Mouse (Mus musculus) forebrain, embryonic 13.5 days (tissue): ENCODE results near the gene Ciart. TPM values are rescaled to one million over a fixed set of nuclear protein-coding genes. Genes with fewer than 3 reads are reported as not detected.
"Not testable (repeated sequence)": the region's sequence is repeated elsewhere in the genome, so short reads cannot be mapped to it uniquely, and the experiment has no call there.

Experiments used
- ATAC-seq: fragments of 200-750 bp; cut with Nextera tagmentation; 2 replicates; pipeline ENCODE4 v1.8.0; 2017
- H3K27ac ChIP-seq: fragments of 300-500 bp; sonication (generic); 2 replicates; pipeline ENCODE4 v1.5.1; 2015; ENCODE audit warnings: inconsistent platforms, mild to moderate bottlenecking, moderate library complexity
- H3K27me3 ChIP-seq: fragments of 300-500 bp; sonication (generic); 2 replicates; pipeline ENCODE4 v1.6.1; 2015; ENCODE audit warnings: mild to moderate bottlenecking, inconsistent platforms
- H3K36me3 ChIP-seq: fragments of 300-500 bp; sonication (generic); 2 replicates; pipeline ENCODE4 v1.6.1; 2015; ENCODE audit warnings: mild to moderate bottlenecking, inconsistent platforms; ENCODE audit not compliant: poor library complexity, severe bottlenecking
- H3K4me1 ChIP-seq: fragments of 300-500 bp; sonication (generic); 2 replicates; pipeline ENCODE4 v1.6.1; 2015; ENCODE audit warnings: inconsistent platforms
- H3K4me2 ChIP-seq: fragments of 300-500 bp; sonication (generic); 2 replicates; pipeline ENCODE4 v1.6.1; 2015; ENCODE audit warnings: inconsistent platforms, mild to moderate bottlenecking, moderate library complexity
- H3K4me3 ChIP-seq: fragments of 300-500 bp; sonication (generic); 2 replicates; pipeline ENCODE4 v1.5.1; 2015; ENCODE audit warnings: mild to moderate bottlenecking, inconsistent platforms
- H3K9ac ChIP-seq: fragments of 300-500 bp; sonication (generic); 2 replicates; pipeline ENCODE4 v1.6.1; 2015; ENCODE audit warnings: mild to moderate bottlenecking, inconsistent platforms
- H3K9me3 ChIP-seq: fragments of 300-500 bp; sonication (generic); replicated peaks from 2 replicates; pipeline ENCODE4 v1.6.1; 2016; ENCODE audit warnings: inconsistent platforms
- WGBS: fragments of 180-500 bp; shearing (Covaris S2); methylation state at CpG from one replicate; pipeline ENCODE4 v1.1.7; 2015; 5-methylcytosine and 5-hydroxymethylcytosine counted together
- polyA plus RNA-seq: library from polyadenylated mRNA; unstranded; fragments of >200 nt; fragmentation: Nextera tagmentation; extraction: Ambion mirVana; gene quantifications from 2 replicates; pipeline ENCODE4 v1.2.1, GENCODE M21; 2015

The Ciart gene
- 5.2 and 5.4 TPM in 2 replicates for polyA plus RNA-seq

GRCm38 (mm10) chr3:95881979-95882815 is at the start of gene Ciart:
Gene Ciart, minus strand, starts transcription at chr3:95882251.
- Histone ChIP-seq H3K4me2 (peak within 1 kb of the TSS; percentile 99), H3K4me3 (peak within 1 kb of the TSS; percentile 53), H3K9ac (peak within 1 kb of the TSS; percentile 62), H3K27ac (no peak within 1 kb of the TSS), H3K27me3 (0 out of 2 replicates have a peak, but pooled peaks cover 4% of the 10 kb centered on the region), H3K9me3 (no peaks in the 10 kb centered on the region), H3K36me3 (no peaks in the 10 kb centered on the region), H3K4me1 (peaks cover 19% of the 10 kb centered on the region)
- peak; percentile 100 for ATAC-seq
- under 1% methylated on average over 65 of the region's 66 CpGs for WGBS

GRCm38 (mm10) chr3:95931471-95931870 is 49.4 kb upstream of the Ciart start:
- no peak for ATAC-seq
- H3K4me2 ChIP-seq, result peak overlapping the region; percentile 74
- H3K4me1 ChIP-seq, result peaks cover 23% of the 10 kb centered on the region
- H3K27ac ChIP-seq, result no peak overlapping the region
- H3K27me3 ChIP-seq, result no peaks in the 10 kb centered on the region
- H3K9me3 ChIP-seq, result no peaks in the 10 kb centered on the region
- peak overlapping the region; percentile 5; the same call in 1 of the 2 replicates for H3K9ac ChIP-seq
- 86% methylated on average over 1 of the region's 1 CpGs for WGBS
- H3K4me3 ChIP-seq, result 0 out of 2 replicates have a peak overlapping the region, but pooled peaks have one; percentile 96
- peaks cover 27% of the 10 kb centered on the region for H3K36me3 ChIP-seq

GRCm38 (mm10) chr3:95930471-95930789 is 48.4 kb upstream of the Ciart start:
- Histone ChIP-seq H3K27me3 (no peaks in the 10 kb centered on the region), H3K9me3 (no peaks in the 10 kb centered on the region), H3K4me2 (peak overlapping the region; percentile 74), H3K27ac (peak overlapping the region; percentile 90), H3K4me3 (peak overlapping the region; percentile 96), H3K36me3 (peaks cover 23% of the 10 kb centered on the region), H3K4me1 (peaks cover 23% of the 10 kb centered on the region), H3K9ac (peak overlapping the region; percentile 97)
- ATAC-seq, result no peak
- WGBS, result 3% methylated on average over 5 of the region's 5 CpGs

GRCm38 (mm10) chr3:95929581-95930470 is 47.8 kb upstream of the Ciart start:
- no peaks in the 10 kb centered on the region for H3K27me3 ChIP-seq
- WGBS, result under 1% methylated on average over 105 of the region's 105 CpGs
- peak overlapping the region; percentile 90 for H3K27ac ChIP-seq
- H3K36me3 ChIP-seq, result peaks cover 17% of the 10 kb centered on the region
- ATAC-seq, result peak; percentile 57
- peak overlapping the region; percentile 74 for H3K4me2 ChIP-seq
- H3K9me3 ChIP-seq, result no peaks in the 10 kb centered on the region
- H3K4me1 ChIP-seq, result peaks cover 23% of the 10 kb centered on the region
- H3K9ac ChIP-seq, result peak overlapping the region; percentile 97
- peak overlapping the region; percentile 96 for H3K4me3 ChIP-seq

GRCm38 (mm10) chr3:95928658-95929503 is 46.8 kb upstream of the Ciart start, which contains the start of gene Anp32e:
Gene Anp32e, plus strand, starts transcription at chr3:95929246.
- no peaks in the 10 kb centered on the region for H3K9me3 ChIP-seq
- H3K4me1 ChIP-seq, result peaks cover 23% of the 10 kb centered on the region
- H3K9ac ChIP-seq, result peak within 1 kb of the TSS; percentile 97
- H3K27ac ChIP-seq, result peak within 1 kb of the TSS; percentile 90
- peak within 1 kb of the TSS; percentile 74 for H3K4me2 ChIP-seq
- peak; percentile 100 for ATAC-seq
- H3K4me3 ChIP-seq, result peak within 1 kb of the TSS; percentile 96
- H3K27me3 ChIP-seq, result no peaks in the 10 kb centered on the region
- under 1% methylated on average over 49 of the region's 49 CpGs for WGBS
- H3K36me3 ChIP-seq, result peaks cover 8% of the 10 kb centered on the region

GRCm38 (mm10) chr3:95928261-95928657 is 46.2 kb upstream of the Ciart start:
- 73% methylated on average over 6 of the region's 6 CpGs for WGBS
- Histone ChIP-seq H3K4me2 (peak overlapping the region; percentile 64), H3K9ac (peak overlapping the region; percentile 56), H3K4me3 (peak overlapping the region; percentile 41), H3K4me1 (peaks cover 23% of the 10 kb centered on the region), H3K36me3 (peaks cover 2% of the 10 kb centered on the region; the same call in 1 of the 2 replicates), H3K9me3 (no peaks in the 10 kb centered on the region), H3K27me3 (no peaks in the 10 kb centered on the region), H3K27ac (peak overlapping the region; percentile 80; the same call in 1 of the 2 replicates)
- ATAC-seq, result no peak

- 86% methylated on average over 5 of the region's 5 CpGs for WGBS
- Histone ChIP-seq H3K4me3 (no peak overlapping the region), H3K36me3 (no peaks in the 10 kb centered on the region), H3K27ac (no peak overlapping the region), H3K9me3 (no peaks in the 10 kb centered on the region), H3K9ac (no peak overlapping the region), H3K4me1 (no peaks in the 10 kb centered on the region), H3K27me3 (no peaks in the 10 kb centered on the region), H3K4me2 (no peak overlapping the region)
- ATAC-seq, result no peak
Measured at GRCm38 (mm10) chr3:95925087-95925486, 43.0 kb upstream of the Ciart start.

- no peaks in the 10 kb centered on the region for H3K36me3 ChIP-seq
- H3K4me1 ChIP-seq, result no peaks in the 10 kb centered on the region
- no peak overlapping the region for H3K27ac ChIP-seq
- H3K4me2 ChIP-seq, result no peak overlapping the region
- H3K9me3 ChIP-seq, result no peaks in the 10 kb centered on the region
- no peaks in the 10 kb centered on the region for H3K27me3 ChIP-seq
- no peak overlapping the region for H3K9ac ChIP-seq
- 75% methylated on average over 4 of the region's 4 CpGs for WGBS
- no peak for ATAC-seq
- no peak overlapping the region for H3K4me3 ChIP-seq
Measured at GRCm38 (mm10) chr3:95924185-95924584, 42.1 kb upstream of the Ciart start.

- H3K9ac ChIP-seq, H3K36me3 ChIP-seq, H3K4me1 ChIP-seq, H3K9me3 ChIP-seq, H3K4me3 ChIP-seq, H3K27ac ChIP-seq, H3K27me3 ChIP-seq, ATAC-seq, H3K4me2 ChIP-seq: not testable (repeated sequence)
- 86% methylated on average over 7 of the region's 7 CpGs for WGBS
Measured at GRCm38 (mm10) chr3:95923429-95923828, 41.4 kb upstream of the Ciart start.

- H3K4me2 ChIP-seq, H3K36me3 ChIP-seq, H3K9me3 ChIP-seq, H3K27me3 ChIP-seq, H3K9ac ChIP-seq, ATAC-seq, H3K27ac ChIP-seq, H3K4me1 ChIP-seq, H3K4me3 ChIP-seq: not testable (repeated sequence)
- WGBS, result 64% methylated on average over 2 of the region's 2 CpGs
Measured at GRCm38 (mm10) chr3:95920532-95920931, 38.5 kb upstream of the Ciart start.

GRCm38 (mm10) chr3:95916760-95917159 is 34.7 kb upstream of the Ciart start:
- no peaks in the 10 kb centered on the region for H3K4me1 ChIP-seq
- H3K27ac ChIP-seq, result no peak overlapping the region

More at GRCm38 (mm10) chr3:95916760-95917159, 34.7 kb upstream of the Ciart start:
- Histone ChIP-seq H3K36me3 (no peaks in the 10 kb centered on the region), H3K27me3 (no peaks in the 10 kb centered on the region), H3K9ac (no peak overlapping the region), H3K4me2 (no peak overlapping the region), H3K4me3 (no peak overlapping the region), H3K9me3 (no peaks in the 10 kb centered on the region)
- ATAC-seq, result no peak
- WGBS, result 83% methylated on average over 7 of the region's 7 CpGs
